Mouse (Mus musculus) gastrocnemius, adult 8-10 months (tissue): ENCODE data around the gene Cacnb4. TPM values are rescaled to one million over a fixed set of nuclear protein-coding genes. Genes with fewer than 3 reads are reported as not detected.
A peak's percentile ranks its signal among the peaks of the same experiment; 100 is the strongest.

Experiments
- DNase-seq, 2 experiments: peaks; one replicate each; pipeline ENCODE4 v3.0.0; 2022; ENCODE audit warnings: low spot score in 2 of 2
- total RNA-seq, 4 experiments: library from RNA; stranded (reverse); gene quantifications; 2 replicates each; pipeline ENCODE4 v1.2.4; 2022

The Cacnb4 gene
- total RNA-seq, 4 experiments from 2014 or later: 0.07 to 0.70 (median 0.41) TPM

- no peak for DNase-seq
Measured at GRCm38 (mm10) chr2:52570781-52571180, 105.8 kb downstream of the Cacnb4 start.

GRCm38 (mm10) chr2:52570171-52570570, 106.5 kb downstream of the Cacnb4 start:
- no peak for DNase-seq

- DNase-seq: no peak
Measured at GRCm38 (mm10) chr2:52568131-52568530, 108.5 kb downstream of the Cacnb4 start.

GRCm38 (mm10) chr2:52567421-52567820, 109.2 kb downstream of the Cacnb4 start:
- DNase-seq: no peak

GRCm38 (mm10) chr2:52563277-52563676, 113.4 kb downstream of the Cacnb4 start:
- DNase-seq: no peak

- no peak for DNase-seq
Measured at GRCm38 (mm10) chr2:52562356-52562755, 114.3 kb downstream of the Cacnb4 start.

GRCm38 (mm10) chr2:52561137-52561536, 115.5 kb downstream of the Cacnb4 start:
- DNase-seq: no peak

- DNase-seq: no peak
Measured at GRCm38 (mm10) chr2:52560266-52560665, 116.4 kb downstream of the Cacnb4 start.

GRCm38 (mm10) chr2:52558411-52558810, 118.2 kb downstream of the Cacnb4 start:
- DNase-seq: no peak

GRCm38 (mm10) chr2:52557503-52558275, 118.9 kb downstream of the Cacnb4 start:
- DNase-seq: no peak

- no peak for DNase-seq
Measured at GRCm38 (mm10) chr2:52556961-52557326, 119.7 kb downstream of the Cacnb4 start.

- no peak for DNase-seq
Measured at GRCm38 (mm10) chr2:52556298-52556960, 120.2 kb downstream of the Cacnb4 start.

- DNase-seq: no peak
Measured at GRCm38 (mm10) chr2:52548401-52548800, 128.2 kb downstream of the Cacnb4 start.

GRCm38 (mm10) chr2:52547331-52547730, 129.3 kb downstream of the Cacnb4 start:
- no peak for DNase-seq

GRCm38 (mm10) chr2:52544527-52544926, 132.1 kb downstream of the Cacnb4 start:
- DNase-seq: no peak

- no peak for DNase-seq
Measured at GRCm38 (mm10) chr2:52541068-52541467, 135.6 kb downstream of the Cacnb4 start.

GRCm38 (mm10) chr2:52539318-52539717, 137.3 kb downstream of the Cacnb4 start:
- DNase-seq: no peak

- DNase-seq: no peak
Measured at GRCm38 (mm10) chr2:52537645-52538044, 139.0 kb downstream of the Cacnb4 start.

GRCm38 (mm10) chr2:52537155-52537554, 139.5 kb downstream of the Cacnb4 start:
- no peak for DNase-seq

GRCm38 (mm10) chr2:52536511-52536910, 140.1 kb downstream of the Cacnb4 start:
- DNase-seq: peak; percentile 70 to 78

GRCm38 (mm10) chr2:52533696-52534095, 142.9 kb downstream of the Cacnb4 start:
- no peak for DNase-seq

GRCm38 (mm10) chr2:52530521-52530920, 146.1 kb downstream of the Cacnb4 start:
- DNase-seq: no peak

- no peak for DNase-seq
Measured at GRCm38 (mm10) chr2:52529245-52529644, 147.4 kb downstream of the Cacnb4 start.
